Mouse (Mus musculus): ENCODE measurements around the gene Gm5128. TPM values are rescaled to one million over a fixed set of nuclear protein-coding genes. Genes with fewer than 3 reads are reported as not detected.
"Not testable (repeated sequence)": the region's sequence is repeated elsewhere in the genome, so short reads cannot be mapped to it uniquely, and the experiment has no call there.

Gm5128 gene
- total RNA-seq (2022), result not detected

- DNase-seq (ENCODE audit: low spot score in 2 of 2), result not testable (repeated sequence)
Observed at GRCm38 (mm10) chrX:135372984-135373383, at the start of gene Gm5128. Gene Gm5128, plus strand, starts transcription at chrX:135373284.

GRCm38 (mm10) chrX:135360685-135361084 lies 12.4 kb upstream of the Gm5128 start:
- not testable (repeated sequence) for DNase-seq (ENCODE audit: low spot score in 2 of 2)

GRCm38 (mm10) chrX:135361943-135362342 lies 11.1 kb upstream of the Gm5128 start:
- not testable (repeated sequence) for DNase-seq (ENCODE audit: low spot score in 2 of 2)

- not testable (repeated sequence) for DNase-seq (ENCODE audit: low spot score in 2 of 2)
Observed at GRCm38 (mm10) chrX:135403578-135403977, 30.5 kb downstream of the Gm5128 start.

- DNase-seq (ENCODE audit: low spot score in 2 of 2), result not testable (repeated sequence)
Observed at GRCm38 (mm10) chrX:135421203-135421602, 48.1 kb downstream of the Gm5128 start.

- not testable (repeated sequence) for DNase-seq (ENCODE audit: low spot score in 2 of 2)
Observed at GRCm38 (mm10) chrX:135421824-135422223, 48.7 kb downstream of the Gm5128 start.

GRCm38 (mm10) chrX:135422473-135422872 lies 49.4 kb downstream of the Gm5128 start:
- DNase-seq (ENCODE audit: low spot score in 2 of 2), result not testable (repeated sequence)

Other genes with a start within 250 kb of the Gm5128 start
- gene Gm15023, start 195.7 kb upstream of the Gm5128 start, total RNA-seq (2022), result not detected
- under 1 TPM in 2 of 4 experiments, not detected in 2; 0.29 to 0.32 TPM for gene Tceal6, start 162.6 kb upstream of the Gm5128 start, total RNA-seq (2022)
- gene Pramel3, start 71.0 kb upstream of the Gm5128 start, total RNA-seq (2022), result not detected
- gene Gm7903, start 60.6 kb downstream of the Gm5128 start, total RNA-seq (2022), result not detected
- not detected for gene AV320801, start 121.3 kb downstream of the Gm5128 start, total RNA-seq (2022)
- not detected for gene Nxf7, start 225.5 kb downstream of the Gm5128 start, total RNA-seq (2022)